Mouse (Mus musculus): ENCODE data around the gene Pde10a. TPM values are rescaled to one million over a fixed set of nuclear protein-coding genes. Genes with fewer than 3 reads are reported as not detected.

Pde10a gene
- polyA plus RNA-seq, 1 experiment from 2014 or later, result 24.5 TPM

DNA sequence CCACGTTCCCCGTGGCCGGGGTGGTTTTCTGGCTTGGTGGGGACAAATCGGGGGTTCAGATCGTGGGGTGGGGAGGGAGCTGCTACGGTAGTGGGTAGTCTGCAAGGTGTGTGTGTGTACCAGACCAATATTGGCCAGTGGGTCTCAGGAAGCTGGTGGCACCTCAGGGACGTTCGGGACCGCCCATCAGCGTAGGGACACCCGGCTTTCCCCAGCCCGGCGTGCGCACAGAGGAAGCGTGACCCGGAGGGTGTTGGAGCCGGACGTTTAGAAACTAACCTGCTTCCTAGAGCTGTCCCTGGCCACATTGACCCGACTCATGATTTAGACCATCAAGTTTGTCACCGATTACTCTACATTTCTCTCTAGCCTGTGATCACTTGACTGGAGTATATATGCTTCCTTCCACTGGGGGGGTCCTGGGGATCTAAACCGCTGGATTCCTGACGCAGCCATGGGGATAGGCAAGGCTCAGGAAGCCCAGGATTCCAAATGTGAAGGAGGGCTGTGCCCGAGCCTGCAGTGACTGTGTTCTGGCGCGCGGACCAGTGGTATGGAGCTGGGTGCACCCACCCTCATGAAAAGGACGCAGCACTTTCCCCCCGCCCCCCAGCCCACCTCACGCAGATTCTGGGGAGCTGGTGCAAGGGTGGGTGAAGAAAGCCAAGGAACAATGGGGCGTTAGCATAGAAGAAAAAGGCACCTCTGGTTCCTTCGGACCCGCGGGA, 277.2 kb downstream of the Pde10a start:
- WGBS, result 0% methylated on average over 33 of the region's 33 CpGs
- H3K36me3 ChIP-seq (ENCODE audit: control insufficient read depth, insufficient read depth), result no peaks in the 10 kb centered on the region
- peak overlapping the region; percentile 67 for H3K4me3 ChIP-seq (replicated peaks; ENCODE audit: low read length)
- peak overlapping the region; percentile 76 for H3K9ac ChIP-seq (replicated peaks; ENCODE audit: low read depth, low read length)
- peak overlapping the region; percentile 88 for H3K27ac ChIP-seq (ENCODE audit: low read length)
- no peaks in the 10 kb centered on the region for H3K9me3 ChIP-seq (ENCODE audit: control insufficient read depth, low read length)
- peaks cover 23% of the 10 kb centered on the region for H3K27me3 ChIP-seq (replicated peaks; ENCODE audit: control insufficient read depth, insufficient read depth, low read length)
- peak overlapping the region; percentile 89 for H3K4me2 ChIP-seq (ENCODE audit: low read length)
- H3K4me1 ChIP-seq (replicated peaks; ENCODE audit: control insufficient read depth, insufficient read depth, low read length), result peaks cover 46% of the 10 kb centered on the region
- peak; percentile 26 for ATAC-seq

DNA sequence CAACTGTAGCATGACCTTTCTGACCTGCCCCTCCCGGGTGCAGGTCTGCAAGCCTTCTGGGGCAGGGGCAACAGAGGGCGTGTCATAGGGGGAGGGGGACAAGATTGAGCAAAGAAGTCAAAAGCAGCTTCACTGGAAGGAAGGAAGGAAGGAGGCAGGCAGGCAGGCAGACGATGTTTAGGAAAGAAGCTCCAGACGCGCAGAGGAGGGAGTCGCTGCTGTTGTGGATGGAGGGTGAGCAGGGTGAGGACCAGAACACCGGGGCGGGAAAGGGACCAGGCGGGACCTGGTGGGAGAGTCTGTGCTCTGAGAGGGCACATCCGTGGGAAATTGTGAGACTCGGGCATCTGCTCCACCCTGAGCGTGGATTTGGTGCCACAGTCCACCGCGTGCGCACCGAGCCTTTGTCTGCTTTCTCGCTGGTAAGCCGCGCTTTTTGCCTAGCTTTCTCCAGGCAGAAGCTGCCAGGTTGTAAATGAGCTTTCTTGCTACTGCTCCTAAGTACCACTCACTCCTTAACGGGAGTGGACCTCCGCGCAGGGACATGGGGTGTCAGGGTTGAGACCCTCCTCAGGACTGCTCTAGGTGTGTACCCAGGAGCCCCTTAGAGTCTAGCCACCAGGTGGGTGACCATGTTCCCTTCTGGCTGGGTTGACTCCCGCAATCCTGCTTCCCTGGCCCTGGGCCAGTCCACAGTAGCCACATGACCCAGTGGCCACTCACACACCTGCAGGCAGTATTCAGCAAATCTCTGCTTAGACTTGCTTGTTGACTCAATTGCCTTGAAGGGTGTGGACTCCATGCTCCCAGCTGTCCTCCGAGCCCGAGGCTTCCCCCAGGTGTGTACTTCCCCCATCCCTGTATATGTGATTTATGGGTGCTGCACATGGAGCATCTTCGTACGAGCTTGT, 278.0 kb downstream of the Pde10a start:
- Histone ChIP-seq H3K4me2 (ENCODE audit: low read length) (peak overlapping the region; percentile 89), H3K9me3 (ENCODE audit: control insufficient read depth, low read length) (no peaks in the 10 kb centered on the region), H3K4me1 (replicated peaks; ENCODE audit: control insufficient read depth, insufficient read depth, low read length) (peaks cover 51% of the 10 kb centered on the region), H3K27ac (ENCODE audit: low read length) (peak overlapping the region; percentile 88), H3K36me3 (ENCODE audit: control insufficient read depth, insufficient read depth) (no peaks in the 10 kb centered on the region), H3K4me3 (replicated peaks; ENCODE audit: low read length) (peak overlapping the region; percentile 67), H3K9ac (replicated peaks; ENCODE audit: low read depth, low read length) (peak overlapping the region; percentile 76), H3K27me3 (replicated peaks; ENCODE audit: control insufficient read depth, insufficient read depth, low read length) (peaks cover 19% of the 10 kb centered on the region)
- ATAC-seq, result no peak
- 8% methylated on average over 27 of the region's 27 CpGs for WGBS

DNA sequence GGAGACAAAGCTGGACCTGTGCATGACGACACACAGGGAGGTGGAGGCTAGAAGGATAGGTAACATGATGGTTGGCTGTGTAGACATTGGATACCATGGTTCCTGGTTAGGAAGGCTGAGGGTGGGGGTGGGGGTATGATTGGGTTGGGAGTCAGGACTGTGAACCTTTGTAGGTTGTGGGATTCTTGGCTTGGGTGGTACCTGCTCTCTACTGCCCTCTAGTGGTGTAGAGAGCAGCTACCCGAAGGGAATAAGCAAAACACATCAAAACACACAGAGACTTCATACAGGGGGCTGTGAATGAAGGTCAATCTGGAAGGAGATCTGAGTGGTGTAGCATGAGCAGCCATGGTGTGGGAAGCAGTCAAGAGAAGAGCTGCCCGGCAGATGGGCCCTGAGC, 282.2 kb downstream of the Pde10a start:
- no peaks in the 10 kb centered on the region for H3K9me3 ChIP-seq (ENCODE audit: control insufficient read depth, low read length)
- H3K36me3 ChIP-seq (ENCODE audit: control insufficient read depth, insufficient read depth), result no peaks in the 10 kb centered on the region
- H3K27me3 ChIP-seq (replicated peaks; ENCODE audit: control insufficient read depth, insufficient read depth, low read length), result no peaks in the 10 kb centered on the region
- no peak overlapping the region for H3K4me3 ChIP-seq (replicated peaks; ENCODE audit: low read length)
- peaks cover 56% of the 10 kb centered on the region for H3K4me1 ChIP-seq (replicated peaks; ENCODE audit: control insufficient read depth, insufficient read depth, low read length)
- H3K27ac ChIP-seq (ENCODE audit: low read length), result no peak overlapping the region
- no peak overlapping the region for H3K9ac ChIP-seq (replicated peaks; ENCODE audit: low read depth, low read length)
- no peak overlapping the region for H3K4me2 ChIP-seq (ENCODE audit: low read length)
- ATAC-seq, result no peak
- WGBS, result 43% methylated on average over 3 of the region's 3 CpGs

DNA sequence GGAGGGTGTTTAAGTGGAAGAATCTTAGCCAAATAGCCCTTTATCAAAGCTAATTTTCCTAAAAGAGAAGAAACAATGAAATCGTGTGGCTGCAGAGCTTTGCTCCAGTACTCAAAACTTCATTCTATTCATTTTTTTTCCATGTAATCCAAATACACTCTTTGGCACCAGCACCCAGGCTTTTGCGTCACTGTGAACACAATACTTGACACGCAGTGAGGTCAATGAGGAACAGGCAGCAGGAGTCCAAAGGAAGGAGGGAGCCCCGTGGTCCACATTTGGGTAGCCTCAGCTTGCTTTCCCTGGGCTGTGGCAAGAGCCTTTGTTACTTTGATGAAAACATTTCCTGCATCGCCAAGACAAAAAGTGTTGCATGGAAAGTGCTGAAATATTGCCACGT, 284.6 kb downstream of the Pde10a start:
- Histone ChIP-seq H3K36me3 (ENCODE audit: control insufficient read depth, insufficient read depth) (no peaks in the 10 kb centered on the region), H3K4me2 (ENCODE audit: low read length) (no peak overlapping the region), H3K27me3 (replicated peaks; ENCODE audit: control insufficient read depth, insufficient read depth, low read length) (no peaks in the 10 kb centered on the region), H3K27ac (ENCODE audit: low read length) (no peak overlapping the region), H3K4me1 (replicated peaks; ENCODE audit: control insufficient read depth, insufficient read depth, low read length) (peaks cover 55% of the 10 kb centered on the region), H3K9ac (replicated peaks; ENCODE audit: low read depth, low read length) (no peak overlapping the region), H3K4me3 (replicated peaks; ENCODE audit: low read length) (no peak overlapping the region), H3K9me3 (ENCODE audit: control insufficient read depth, low read length) (no peaks in the 10 kb centered on the region)
- no peak for ATAC-seq
- WGBS, result 30% methylated on average over 6 of the region's 6 CpGs

DNA sequence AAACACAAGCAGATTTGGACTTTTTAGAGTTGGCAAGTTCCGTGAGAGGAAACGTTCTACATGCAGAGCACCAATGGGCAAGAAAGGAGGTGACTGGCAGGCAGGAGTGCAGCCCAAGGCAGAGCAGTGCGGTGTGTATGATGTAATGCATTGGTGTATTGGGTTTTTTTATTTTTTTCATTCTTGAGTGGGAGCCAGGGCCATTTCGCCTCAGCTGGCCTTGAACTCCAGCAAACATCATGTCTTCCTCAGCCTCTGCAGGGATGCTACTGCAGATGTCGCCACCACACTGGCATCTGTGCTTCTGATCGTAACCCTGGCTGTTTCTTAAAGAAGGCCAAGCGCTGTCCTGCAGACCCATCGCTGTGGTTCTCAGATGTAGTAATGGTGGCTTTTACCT, 285.0 kb downstream of the Pde10a start:
- H3K9me3 ChIP-seq (ENCODE audit: control insufficient read depth, low read length), result no peaks in the 10 kb centered on the region
- no peak overlapping the region for H3K4me3 ChIP-seq (replicated peaks; ENCODE audit: low read length)
- no peak overlapping the region for H3K27ac ChIP-seq (ENCODE audit: low read length)
- H3K9ac ChIP-seq (replicated peaks; ENCODE audit: low read depth, low read length), result no peak overlapping the region
- no peak overlapping the region for H3K4me2 ChIP-seq (ENCODE audit: low read length)
- H3K4me1 ChIP-seq (replicated peaks; ENCODE audit: control insufficient read depth, insufficient read depth, low read length), result peaks cover 50% of the 10 kb centered on the region
- WGBS, result 73% methylated on average over 8 of the region's 8 CpGs
- no peaks in the 10 kb centered on the region for H3K36me3 ChIP-seq (ENCODE audit: control insufficient read depth, insufficient read depth)
- H3K27me3 ChIP-seq (replicated peaks; ENCODE audit: control insufficient read depth, insufficient read depth, low read length), result no peaks in the 10 kb centered on the region
- no peak for ATAC-seq

DNA sequence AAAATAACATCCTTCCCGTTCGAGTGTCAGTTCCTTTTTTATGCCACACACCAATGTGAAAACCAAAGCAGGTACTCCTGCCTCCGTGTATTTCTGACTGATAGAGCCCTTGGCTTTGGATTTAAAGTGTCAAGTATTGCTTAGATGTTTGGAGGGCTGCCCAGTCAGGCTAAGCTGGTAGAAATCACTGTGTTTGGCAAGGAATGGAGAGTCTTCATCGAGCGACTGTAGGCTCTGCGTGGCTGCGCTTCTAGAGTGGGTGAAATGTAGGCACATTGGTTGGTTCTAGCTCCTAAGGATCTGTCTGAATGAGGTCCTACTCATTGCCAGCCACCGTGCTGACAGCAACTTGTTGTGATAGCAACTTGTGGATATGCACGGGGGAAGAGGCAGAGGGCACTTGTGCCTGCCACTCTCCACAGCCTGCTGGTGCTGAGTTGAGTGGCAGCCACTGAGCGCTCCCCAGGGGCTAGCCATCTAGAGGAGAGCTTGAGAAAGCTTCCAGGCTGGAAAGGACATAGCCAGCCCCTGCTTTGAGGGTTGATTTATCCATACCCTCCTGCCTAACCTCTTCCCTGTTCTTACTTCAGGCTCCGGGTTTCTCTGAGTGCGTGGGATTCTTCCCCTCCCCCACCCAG, 287.2 kb downstream of the Pde10a start:
- peaks cover 36% of the 10 kb centered on the region for H3K4me1 ChIP-seq (replicated peaks; ENCODE audit: control insufficient read depth, insufficient read depth, low read length)
- no peaks in the 10 kb centered on the region for H3K9me3 ChIP-seq (ENCODE audit: control insufficient read depth, low read length)
- no peak overlapping the region for H3K4me2 ChIP-seq (ENCODE audit: low read length)
- H3K27me3 ChIP-seq (replicated peaks; ENCODE audit: control insufficient read depth, insufficient read depth, low read length), result no peaks in the 10 kb centered on the region
- 43% methylated on average over 12 of the region's 12 CpGs for WGBS
- no peak overlapping the region for H3K9ac ChIP-seq (replicated peaks; ENCODE audit: low read depth, low read length)
- H3K4me3 ChIP-seq (replicated peaks; ENCODE audit: low read length), result no peak overlapping the region
- 0 out of 2 replicates have a peak, but pooled peaks have one; percentile 27 for ATAC-seq
- H3K27ac ChIP-seq (ENCODE audit: low read length), result no peak overlapping the region
- H3K36me3 ChIP-seq (ENCODE audit: control insufficient read depth, insufficient read depth), result no peaks in the 10 kb centered on the region

DNA sequence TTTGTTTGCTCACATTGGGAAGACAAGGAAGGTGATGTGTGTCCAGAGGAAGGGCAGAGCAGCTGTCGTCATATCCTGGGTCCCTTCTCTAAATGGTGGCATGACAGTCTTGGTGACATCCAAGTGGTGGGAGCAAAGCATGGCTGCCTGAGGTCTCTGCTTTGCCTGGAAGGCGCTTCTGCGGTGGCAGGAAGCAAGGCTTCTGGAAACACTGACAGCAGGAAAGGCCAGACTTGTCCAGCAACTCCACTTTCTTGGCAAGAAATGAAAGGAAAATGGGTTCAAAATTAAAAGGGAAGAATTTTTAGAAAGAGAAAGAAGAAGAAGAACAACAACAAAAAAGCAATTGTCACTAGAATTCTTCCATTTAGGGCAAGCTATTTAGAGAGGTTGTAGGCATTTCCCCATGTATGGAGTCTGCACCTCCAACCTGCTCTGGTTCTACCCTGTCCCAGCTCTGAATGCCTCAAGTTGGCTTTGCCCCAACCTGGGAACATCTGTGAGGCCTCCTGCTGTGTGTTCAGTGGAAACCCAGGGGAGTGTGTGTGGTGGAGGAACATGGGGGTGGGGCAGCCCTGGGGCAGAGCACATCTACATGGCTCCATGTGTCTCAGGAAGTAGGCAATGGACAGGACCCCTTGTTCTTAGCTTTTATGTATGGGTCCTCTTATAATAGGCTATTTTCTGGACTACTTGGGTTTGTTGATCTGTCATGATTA, 288.8 kb downstream of the Pde10a start:
- ATAC-seq, result no peak
- Histone ChIP-seq H3K9ac (replicated peaks; ENCODE audit: low read depth, low read length) (no peak overlapping the region), H3K9me3 (ENCODE audit: control insufficient read depth, low read length) (no peaks in the 10 kb centered on the region), H3K4me1 (replicated peaks; ENCODE audit: control insufficient read depth, insufficient read depth, low read length) (peaks cover 28% of the 10 kb centered on the region), H3K4me2 (ENCODE audit: low read length) (no peak overlapping the region), H3K27ac (ENCODE audit: low read length) (no peak overlapping the region), H3K27me3 (replicated peaks; ENCODE audit: control insufficient read depth, insufficient read depth, low read length) (no peaks in the 10 kb centered on the region), H3K36me3 (ENCODE audit: control insufficient read depth, insufficient read depth) (no peaks in the 10 kb centered on the region), H3K4me3 (replicated peaks; ENCODE audit: low read length) (no peak overlapping the region)
- whole genome bisulfite sequencing, result 81% methylated on average over 3 of the region's 3 CpGs

DNA sequence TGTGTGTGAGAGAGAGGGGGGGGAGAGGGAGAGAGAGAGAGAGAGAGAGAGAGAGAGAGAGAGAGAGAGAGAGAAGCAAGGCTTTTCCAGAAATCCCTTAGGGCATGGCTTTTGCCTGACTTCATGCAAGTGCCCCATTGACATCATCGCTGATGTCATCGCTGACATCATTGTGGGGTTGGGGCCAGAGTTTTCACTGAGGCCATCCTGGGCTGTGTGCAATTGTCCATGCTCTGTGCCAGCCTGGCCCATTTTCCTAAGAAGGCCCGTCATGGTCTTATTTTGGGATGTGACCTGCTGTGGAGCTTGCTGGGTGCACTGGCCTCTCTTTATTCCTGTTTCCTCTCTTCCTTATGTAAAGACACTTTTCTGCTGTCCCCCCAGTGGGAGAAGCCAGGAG, 290.2 kb downstream of the Pde10a start:
- no peak for ATAC-seq
- no peak overlapping the region for H3K4me3 ChIP-seq (replicated peaks; ENCODE audit: low read length)
- H3K27ac ChIP-seq (ENCODE audit: low read length), result no peak overlapping the region
- H3K27me3 ChIP-seq (replicated peaks; ENCODE audit: control insufficient read depth, insufficient read depth, low read length), result no peaks in the 10 kb centered on the region
- H3K4me2 ChIP-seq (ENCODE audit: low read length), result no peak overlapping the region
- no peak overlapping the region for H3K9ac ChIP-seq (replicated peaks; ENCODE audit: low read depth, low read length)
- 91% methylated on average over 3 of the region's 3 CpGs for WGBS
- H3K36me3 ChIP-seq (ENCODE audit: control insufficient read depth, insufficient read depth), result no peaks in the 10 kb centered on the region
- H3K9me3 ChIP-seq (ENCODE audit: control insufficient read depth, low read length), result no peaks in the 10 kb centered on the region
- H3K4me1 ChIP-seq (replicated peaks; ENCODE audit: control insufficient read depth, insufficient read depth, low read length), result peaks cover 16% of the 10 kb centered on the region
